Mouse (Mus musculus): Measurements from ENCODE around the gene Mrm1. TPM values are rescaled to one million over a fixed set of nuclear protein-coding genes. Genes with fewer than 3 reads are reported as not detected.
"Not testable (repeated sequence)": the region's sequence is repeated elsewhere in the genome, so short reads cannot be mapped to it uniquely, and the experiment has no call there.

Mrm1 gene
- polyA plus RNA-seq (2016; fragmentation: Nextera tagmentation; extraction: Ambion mirVana): 8.3 and 9.4 TPM in 2 replicates

DNA sequence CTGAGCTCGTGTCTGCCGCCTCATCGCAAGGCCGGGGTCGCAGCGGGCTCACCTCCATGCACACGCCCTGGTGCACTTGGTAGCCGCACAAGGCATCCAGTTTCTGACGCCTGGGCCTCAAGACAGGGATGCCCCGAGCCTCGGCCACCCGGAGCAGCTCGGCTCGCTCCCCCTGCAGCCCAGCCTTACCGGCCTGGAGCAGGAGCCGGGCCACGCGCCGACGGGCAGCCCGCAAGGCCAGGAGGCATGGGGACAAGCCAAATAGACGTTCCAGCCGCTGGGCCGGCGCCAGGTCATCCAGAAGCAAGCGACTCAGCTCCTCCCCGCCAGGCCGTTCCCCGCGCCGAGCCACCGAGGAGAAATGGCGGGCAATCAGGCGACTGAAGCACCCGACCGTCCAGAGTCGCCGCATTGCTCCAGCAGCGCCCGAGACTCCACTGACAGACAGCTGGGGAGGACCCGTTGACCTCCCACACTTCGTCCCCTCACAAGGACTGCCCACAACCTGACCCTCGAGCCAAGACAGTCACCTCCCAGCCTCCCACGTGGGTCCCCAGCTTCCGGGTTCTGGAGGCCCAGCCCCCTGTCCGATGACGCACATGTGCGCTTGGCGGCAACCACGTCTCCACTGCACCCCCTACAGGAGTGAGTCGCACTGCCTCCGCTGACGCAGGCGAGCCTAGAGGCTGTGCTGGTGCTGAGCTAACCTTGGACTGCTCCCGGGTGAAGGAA is at the start of gene Mrm1:
Gene Mrm1 (minus strand): TSS at position 555 of the 732 bp plus-strand sequence.
- under 1% methylated on average over 55 of the region's 55 CpGs for WGBS
- H3K27ac ChIP-seq: peak within 1 kb of the TSS; percentile 83

DNA sequence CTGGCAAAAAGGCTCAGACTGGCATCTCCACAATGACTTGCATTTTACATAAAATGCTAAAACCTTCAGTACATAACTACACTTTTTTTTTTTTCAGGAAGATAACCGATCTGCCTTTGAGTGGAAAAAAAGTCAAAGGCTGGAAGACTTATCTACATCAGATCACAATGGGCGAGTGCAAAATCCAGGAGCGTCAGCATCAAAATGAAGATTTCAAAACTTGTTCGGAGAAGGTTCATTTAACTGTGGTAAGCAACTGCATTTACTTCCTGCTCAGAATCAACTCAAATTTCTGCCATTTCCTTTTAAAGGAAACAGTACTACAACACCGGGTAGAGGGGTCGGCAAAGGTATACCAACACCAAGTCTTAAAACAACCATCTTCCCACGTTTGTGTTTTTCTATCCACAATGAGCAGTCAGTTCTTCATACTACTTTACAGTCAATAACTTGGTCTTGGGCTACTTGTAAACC is 49.5 kb upstream of the Mrm1 start:
- no peaks in the 10 kb centered on the region for H3K9me3 ChIP-seq (replicated peaks)
- H3K36me3 ChIP-seq: peaks cover 7% of the 10 kb centered on the region
- no peaks in the 10 kb centered on the region for H3K27me3 ChIP-seq (ENCODE audit: low read depth, poor library complexity, severe bottlenecking)
- 22% methylated on average over 7 of the region's 7 CpGs for WGBS
- H3K4me1 ChIP-seq: peaks cover 32% of the 10 kb centered on the region
- H3K4me3 ChIP-seq: peak overlapping the region; percentile 74
- peak overlapping the region; percentile 97; the same call in 1 of the 2 replicates for H3K27ac ChIP-seq
- DNase-seq (ENCODE audit: low spot score): no peak

More for the DNA sequence above, at the start of gene Mrm1:
- Histone ChIP-seq H3K4me1 (peaks cover 16% of the 10 kb centered on the region), H3K27me3 (ENCODE audit: low read depth, poor library complexity, severe bottlenecking) (no peaks in the 10 kb centered on the region), H3K9me3 (replicated peaks) (no peaks in the 10 kb centered on the region), H3K36me3 (0 out of 2 replicates have a peak, but pooled peaks cover 4% of the 10 kb centered on the region), H3K4me3 (peak within 1 kb of the TSS; percentile 78)
- peak; percentile 94 for DNase-seq (ENCODE audit: low spot score)

DNA sequence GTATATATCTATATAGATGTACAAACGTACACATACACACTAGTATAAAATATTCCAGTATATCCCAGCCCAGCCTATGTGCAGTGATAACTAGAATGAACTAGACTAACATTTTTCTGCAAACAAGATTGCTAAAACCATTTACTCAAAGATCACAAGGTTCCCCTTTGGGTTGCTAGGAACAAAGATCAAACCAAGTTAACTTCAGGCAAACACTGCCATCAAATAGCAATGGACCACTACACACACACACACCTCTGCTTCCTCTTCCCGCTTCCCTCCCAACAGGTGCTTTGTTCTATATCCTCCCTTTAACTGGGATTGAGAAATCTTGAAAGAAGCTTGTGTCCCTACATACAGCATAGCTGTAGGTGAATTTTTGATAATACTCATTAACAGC is 48.3 kb upstream of the Mrm1 start:
- no peak overlapping the region for H3K27ac ChIP-seq
- no peaks in the 10 kb centered on the region for H3K27me3 ChIP-seq (ENCODE audit: low read depth, poor library complexity, severe bottlenecking)
- H3K9me3 ChIP-seq (replicated peaks): no peaks in the 10 kb centered on the region
- no peak for DNase-seq (ENCODE audit: low spot score)
- H3K4me3 ChIP-seq: no peak overlapping the region
- peaks cover 32% of the 10 kb centered on the region for H3K4me1 ChIP-seq
- H3K36me3 ChIP-seq: peaks cover 15% of the 10 kb centered on the region; the same call in 1 of the 2 replicates
- 87% methylated on average over 2 of the region's 2 CpGs for WGBS

DNA sequence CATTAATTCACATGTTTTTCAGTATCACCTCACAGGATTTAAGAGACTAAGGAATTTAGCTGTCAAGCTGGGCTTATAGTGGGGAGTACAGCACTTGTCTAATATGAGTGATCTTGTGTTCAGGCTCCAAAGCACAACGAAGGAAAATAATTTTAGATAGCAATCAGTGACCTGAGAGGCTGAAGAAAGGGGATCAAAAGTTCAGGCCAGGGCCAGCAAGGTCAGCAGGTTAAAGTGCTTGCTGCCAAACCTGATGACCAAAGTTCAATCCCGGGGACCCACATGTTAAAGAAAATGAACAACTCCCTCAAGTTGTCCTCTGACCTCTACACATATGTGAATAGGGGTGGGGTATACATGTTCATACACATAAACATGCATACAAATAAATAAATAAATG is 46.0 kb upstream of the Mrm1 start:
- Histone ChIP-seq H3K4me3 (no peak overlapping the region), H3K27me3 (ENCODE audit: low read depth, poor library complexity, severe bottlenecking) (no peaks in the 10 kb centered on the region), H3K4me1 (peaks cover 27% of the 10 kb centered on the region), H3K36me3 (peaks cover 38% of the 10 kb centered on the region), H3K9me3 (replicated peaks) (no peaks in the 10 kb centered on the region), H3K27ac (no peak overlapping the region)
- no peak for DNase-seq (ENCODE audit: low spot score)
- WGBS: 63% methylated on average over 2 of the region's 2 CpGs

DNA sequence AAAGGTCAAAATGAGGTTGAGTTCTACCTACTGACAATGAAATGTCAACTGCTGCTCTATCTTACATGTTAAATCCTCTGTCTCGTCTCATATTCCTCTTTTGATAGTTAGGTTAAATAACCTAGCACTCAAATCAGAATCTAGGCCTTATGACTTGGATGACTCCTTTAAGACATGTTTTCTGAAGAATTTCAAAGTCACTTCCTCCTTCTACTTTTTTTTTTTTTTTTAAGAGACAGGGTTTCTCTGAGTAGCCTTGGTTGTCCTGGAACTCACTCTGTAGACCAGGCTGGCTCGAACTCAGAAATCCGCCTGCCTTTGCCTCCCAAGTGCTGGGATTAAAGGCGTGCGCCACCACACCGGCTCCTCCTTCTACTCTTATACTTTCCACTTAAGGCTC is 36.0 kb upstream of the Mrm1 start:
- no peak overlapping the region for H3K27ac ChIP-seq
- H3K9me3 ChIP-seq (replicated peaks): no peaks in the 10 kb centered on the region
- no peak overlapping the region for H3K4me3 ChIP-seq
- 95% methylated on average over 6 of the region's 6 CpGs for WGBS
- DNase-seq (ENCODE audit: low spot score): no peak
- no peaks in the 10 kb centered on the region for H3K4me1 ChIP-seq
- H3K27me3 ChIP-seq (ENCODE audit: low read depth, poor library complexity, severe bottlenecking): no peaks in the 10 kb centered on the region
- H3K36me3 ChIP-seq: peaks cover 93% of the 10 kb centered on the region

DNA sequence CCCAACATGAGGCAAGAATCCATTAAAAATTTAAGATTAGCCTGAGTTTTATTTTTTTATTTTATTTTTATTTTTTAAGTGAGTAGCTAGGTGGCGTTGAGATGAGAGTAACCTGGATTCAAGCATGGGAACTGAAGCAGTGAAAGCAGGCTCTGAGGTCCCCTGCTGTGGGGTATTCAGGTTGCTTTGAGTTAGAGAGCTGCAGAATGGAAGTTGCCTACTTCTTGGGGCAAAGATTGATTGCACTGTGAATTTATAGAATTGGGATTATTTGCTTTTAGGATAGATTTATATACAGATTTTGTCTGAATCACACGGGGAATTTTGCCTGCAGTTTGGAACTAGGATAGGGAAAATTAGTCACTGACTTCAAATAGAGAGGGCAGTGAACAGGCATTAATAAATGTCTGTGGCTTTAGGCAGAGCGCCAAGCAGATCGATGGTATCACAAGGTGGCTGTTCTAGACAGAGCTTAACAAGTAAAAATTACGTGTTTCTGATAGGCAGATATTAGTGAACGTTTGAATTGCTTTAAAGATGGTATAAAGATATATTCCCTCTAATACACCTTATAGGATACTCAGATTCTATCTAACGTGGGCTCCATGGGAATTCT is 28.3 kb upstream of the Mrm1 start:
- Histone ChIP-seq H3K27ac (no peak overlapping the region), H3K36me3 (peaks cover 85% of the 10 kb centered on the region), H3K4me3 (no peak overlapping the region), H3K4me1 (no peaks in the 10 kb centered on the region), H3K27me3 (ENCODE audit: low read depth, poor library complexity, severe bottlenecking) (no peaks in the 10 kb centered on the region), H3K9me3 (replicated peaks) (no peaks in the 10 kb centered on the region)
- DNase-seq (ENCODE audit: low spot score): no peak
- WGBS: 91% methylated on average over 7 of the region's 7 CpGs

DNA sequence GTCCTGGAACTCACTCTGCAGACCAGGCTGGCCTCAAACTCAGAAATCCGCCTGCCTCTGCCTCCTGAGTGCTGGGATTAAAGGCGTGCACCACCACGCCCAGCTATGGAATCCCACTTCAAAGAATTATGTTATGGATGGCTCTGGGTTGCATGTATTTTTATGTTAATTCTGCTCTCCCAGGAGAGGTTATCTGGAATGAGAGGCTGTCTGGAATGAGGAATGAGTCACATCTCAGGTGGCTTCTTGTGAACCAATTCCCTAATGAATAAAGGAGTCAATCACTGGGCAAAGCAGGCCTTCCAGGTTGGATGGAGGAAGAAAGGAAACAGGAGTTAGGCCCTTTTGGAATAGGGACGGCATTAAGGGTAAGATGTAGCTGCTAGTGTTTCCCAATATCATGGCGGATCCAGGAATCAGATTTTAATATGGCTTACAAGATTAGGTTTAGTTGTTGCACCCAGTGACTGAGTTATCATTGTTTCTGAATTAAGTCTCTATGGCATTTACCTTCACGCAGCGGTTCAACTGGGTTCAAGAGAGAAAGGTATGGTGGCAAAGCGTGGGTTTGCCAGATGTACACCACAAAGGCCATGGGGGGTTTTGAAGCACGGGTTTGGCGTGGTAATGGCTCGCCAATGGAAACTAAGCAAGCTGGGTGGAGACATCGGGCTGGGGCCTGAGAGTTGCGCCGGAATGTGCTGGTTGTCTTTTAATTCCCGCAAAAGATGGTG is 27.6 kb upstream of the Mrm1 start:
- Histone ChIP-seq H3K27me3 (ENCODE audit: low read depth, poor library complexity, severe bottlenecking) (no peaks in the 10 kb centered on the region), H3K9me3 (replicated peaks) (no peaks in the 10 kb centered on the region), H3K4me1 (no peaks in the 10 kb centered on the region), H3K27ac (no peak overlapping the region), H3K36me3 (peaks cover 85% of the 10 kb centered on the region), H3K4me3 (no peak overlapping the region)
- no peak for DNase-seq (ENCODE audit: low spot score)
- WGBS: 96% methylated on average over 15 of the region's 15 CpGs

DNA sequence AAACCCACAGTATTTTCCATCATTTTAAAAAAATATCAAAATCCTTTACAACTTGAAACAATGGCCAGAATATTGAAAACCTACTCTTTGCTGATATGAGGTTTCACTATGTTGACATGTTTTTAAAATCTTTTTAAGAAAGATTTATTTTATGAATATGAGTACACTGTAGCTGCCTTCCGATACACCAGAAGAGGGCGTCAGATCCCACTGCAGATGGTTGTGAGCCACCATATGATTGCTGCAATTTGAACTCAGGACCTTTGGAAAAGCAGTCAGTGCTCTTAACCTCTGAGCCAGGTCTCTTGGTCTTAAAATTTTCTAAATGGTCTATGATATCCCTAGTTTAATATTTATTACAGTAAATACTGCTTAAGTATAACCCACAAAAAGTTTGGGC is 20.0 kb upstream of the Mrm1 start:
- Histone ChIP-seq H3K27ac (no peak overlapping the region), H3K4me1 (no peaks in the 10 kb centered on the region)
- no peak for DNase-seq (ENCODE audit: low spot score)

DNA sequence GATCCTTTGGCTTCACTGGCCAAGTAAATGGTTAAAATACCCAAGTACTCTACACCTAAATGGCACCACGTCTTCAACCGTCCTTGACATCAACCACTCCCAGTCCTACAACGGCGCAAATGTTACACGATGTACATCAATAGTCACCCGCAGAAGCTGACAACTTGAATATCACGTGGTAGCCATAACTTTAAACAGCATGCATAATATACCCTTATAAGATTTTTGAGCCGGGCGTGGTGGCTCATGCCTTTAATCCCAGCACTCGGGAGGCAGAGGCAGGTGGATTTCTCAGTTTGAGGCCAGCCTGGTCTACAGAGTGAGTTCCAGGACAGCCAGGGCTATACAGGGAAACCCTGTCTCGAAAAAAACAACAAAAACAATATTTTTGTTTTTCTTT is 10.2 kb upstream of the Mrm1 start:
- H3K4me3 ChIP-seq: peak overlapping the region; percentile 90
- H3K9me3 ChIP-seq (replicated peaks); H3K27me3 ChIP-seq (ENCODE audit: low read depth, poor library complexity, severe bottlenecking); DNase-seq (ENCODE audit: low spot score): not testable (repeated sequence)
- H3K4me1 ChIP-seq: peaks cover 20% of the 10 kb centered on the region
- 79% methylated on average over 11 of the region's 11 CpGs for WGBS
- peak overlapping the region; percentile 83 for H3K27ac ChIP-seq
- peaks cover 45% of the 10 kb centered on the region for H3K36me3 ChIP-seq

More for the DNA sequence above, 20.0 kb upstream of the Mrm1 start:
- peaks cover 95% of the 10 kb centered on the region for H3K36me3 ChIP-seq
- no peak overlapping the region for H3K4me3 ChIP-seq
- no peaks in the 10 kb centered on the region for H3K27me3 ChIP-seq (ENCODE audit: low read depth, poor library complexity, severe bottlenecking)
- H3K9me3 ChIP-seq (replicated peaks): no peaks in the 10 kb centered on the region
- WGBS: 95% methylated on average over 2 of the region's 2 CpGs

DNA sequence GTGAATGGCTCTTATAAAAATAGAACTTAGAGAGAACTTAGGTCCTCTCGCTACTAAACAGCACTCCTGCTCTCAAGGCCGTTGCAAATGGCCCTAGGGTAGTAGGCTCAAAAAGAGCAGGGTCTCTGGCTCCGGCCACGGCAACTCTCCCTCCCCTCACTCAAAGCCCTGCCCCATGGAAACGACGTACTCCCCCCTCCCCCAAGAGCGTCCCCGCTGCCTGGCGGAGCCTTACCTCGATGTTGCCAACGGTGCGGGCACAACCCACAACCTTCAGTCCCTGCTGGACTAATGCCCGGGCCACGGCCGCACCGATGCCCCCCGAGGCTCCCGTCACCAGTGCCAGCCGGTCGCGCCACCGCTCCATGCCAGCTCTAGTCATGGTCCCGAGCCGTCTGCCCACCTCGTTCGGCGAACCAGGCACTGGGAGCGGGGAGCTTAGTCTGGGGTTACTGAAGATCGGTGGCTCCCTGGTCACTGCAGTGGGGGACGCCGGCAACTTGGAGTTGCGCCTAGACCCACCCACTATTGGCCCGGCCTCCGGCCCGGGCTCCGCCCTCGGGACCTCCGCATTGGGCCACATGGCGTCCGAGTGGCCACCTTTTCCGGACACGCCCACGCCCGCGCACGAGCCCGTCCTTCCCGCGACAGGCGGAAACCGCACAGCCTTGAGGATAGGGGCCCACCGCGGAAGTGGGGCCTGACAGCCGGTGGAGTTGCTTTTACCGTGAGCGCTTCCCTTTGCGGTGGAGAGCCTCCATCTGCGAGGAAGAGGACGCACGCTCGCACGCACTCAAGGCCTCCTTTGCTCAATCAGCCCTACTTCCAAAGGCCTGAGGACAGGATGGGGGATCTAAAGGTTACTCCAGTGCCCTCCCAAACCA is 9.4 kb upstream of the Mrm1 start, which contains the start of gene Dhrs11:
Gene Dhrs11 (minus strand): TSS at position 479 of the 884 bp plus-strand sequence.
- peak within 1 kb of the TSS; percentile 83 for H3K27ac ChIP-seq
- H3K27me3 ChIP-seq (ENCODE audit: low read depth, poor library complexity, severe bottlenecking): no peaks in the 10 kb centered on the region
- H3K9me3 ChIP-seq (replicated peaks): no peaks in the 10 kb centered on the region
- peaks cover 38% of the 10 kb centered on the region for H3K36me3 ChIP-seq
- peak; percentile 94 for DNase-seq (ENCODE audit: low spot score)
- peaks cover 20% of the 10 kb centered on the region for H3K4me1 ChIP-seq
- WGBS: under 1% methylated on average over 62 of the region's 62 CpGs
- peak within 1 kb of the TSS; percentile 90 for H3K4me3 ChIP-seq

DNA sequence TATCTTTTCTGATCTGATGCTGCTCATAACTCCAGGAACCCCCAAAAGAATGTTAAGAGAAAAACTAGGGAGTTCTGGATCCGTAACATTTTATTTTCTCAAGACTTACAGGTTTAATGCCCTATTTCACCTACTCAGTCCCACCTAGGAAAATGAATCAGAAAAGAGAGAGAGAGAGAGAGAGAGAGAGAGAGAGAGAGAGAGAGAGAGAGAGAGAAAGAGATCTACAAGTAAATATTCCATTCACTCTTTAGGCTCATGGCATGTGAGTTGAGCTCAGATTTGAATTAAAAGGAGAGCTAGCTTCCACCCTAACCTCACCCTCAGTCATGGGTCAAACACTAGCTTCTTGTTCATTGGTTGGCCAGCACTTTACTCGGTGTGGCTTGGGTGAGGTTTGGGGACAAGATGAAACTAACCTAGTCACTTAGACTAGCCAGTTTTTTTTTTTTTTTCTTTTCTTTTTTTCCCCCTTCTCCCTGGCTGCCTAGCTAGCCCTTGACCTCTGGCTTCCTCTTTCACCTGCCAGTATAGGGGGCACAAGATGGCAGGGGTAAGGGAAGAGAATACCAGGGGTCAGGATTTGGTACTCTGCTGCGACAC is 8.7 kb upstream of the Mrm1 start:
- Histone ChIP-seq H3K36me3 (peaks cover 32% of the 10 kb centered on the region), H3K27me3 (ENCODE audit: low read depth, poor library complexity, severe bottlenecking) (no peaks in the 10 kb centered on the region), H3K4me3 (peak overlapping the region; percentile 90), H3K9me3 (replicated peaks) (no peaks in the 10 kb centered on the region), H3K27ac (0 out of 2 replicates have a peak overlapping the region, but pooled peaks have one; percentile 83), H3K4me1 (peaks cover 20% of the 10 kb centered on the region)
- WGBS: 48% methylated on average over 3 of the region's 3 CpGs
- DNase-seq (ENCODE audit: low spot score): no peak

DNA sequence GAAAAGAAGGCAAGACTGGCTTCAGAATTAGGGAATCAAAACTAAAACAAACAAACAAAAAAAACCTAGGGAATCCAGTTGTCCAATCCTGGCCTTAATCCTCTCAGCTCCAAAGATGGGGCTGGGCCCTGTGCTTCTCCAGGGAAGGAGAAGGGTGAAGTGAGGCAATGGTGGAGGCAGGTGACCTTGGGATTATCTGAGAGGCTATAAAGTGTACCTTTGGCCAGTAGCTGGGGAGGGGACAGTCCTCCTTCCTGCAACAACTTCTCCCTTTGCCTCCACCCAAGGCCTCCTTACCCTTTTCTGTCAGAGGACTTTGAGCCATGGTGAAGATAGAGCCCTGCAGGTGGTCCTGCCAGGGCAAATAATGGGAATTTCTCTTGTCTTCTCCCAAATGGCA is 8.2 kb upstream of the Mrm1 start:
- Histone ChIP-seq H3K4me3 (peak overlapping the region; percentile 90; the same call in 1 of the 2 replicates), H3K4me1 (peaks cover 20% of the 10 kb centered on the region), H3K27me3 (ENCODE audit: low read depth, poor library complexity, severe bottlenecking) (no peaks in the 10 kb centered on the region), H3K27ac (no peak overlapping the region), H3K9me3 (replicated peaks) (no peaks in the 10 kb centered on the region), H3K36me3 (peaks cover 27% of the 10 kb centered on the region)
- DNase-seq (ENCODE audit: low spot score): no peak
